Mouse (Mus musculus): Measurements from ENCODE around the gene Rxrb.

Rxrb gene

GRCm38 (mm10) chr17:34039562-34040450 lies 8.2 kb downstream of the Rxrb start:
- CTCF ChIA-PET: interaction anchor here (0.6 kb wide), 1 partner anchor 57 kb away, joined by 7 read pairs; no protein-coding TSS in a partner anchor

- CTCF ChIA-PET: interaction anchor here (0.8 kb wide), 1 partner anchor 11 kb away, joined by 3 read pairs; no protein-coding TSS in a partner anchor
Measured at GRCm38 (mm10) chr17:34045941-34046340, 14.3 kb downstream of the Rxrb start.

- CTCF ChIA-PET: interaction anchor here (0.6 kb wide), 1 partner anchor 22 kb away, joined by 4 read pairs; no protein-coding TSS in a partner anchor
Measured at GRCm38 (mm10) chr17:34047404-34048050, 15.9 kb downstream of the Rxrb start.

DNA sequence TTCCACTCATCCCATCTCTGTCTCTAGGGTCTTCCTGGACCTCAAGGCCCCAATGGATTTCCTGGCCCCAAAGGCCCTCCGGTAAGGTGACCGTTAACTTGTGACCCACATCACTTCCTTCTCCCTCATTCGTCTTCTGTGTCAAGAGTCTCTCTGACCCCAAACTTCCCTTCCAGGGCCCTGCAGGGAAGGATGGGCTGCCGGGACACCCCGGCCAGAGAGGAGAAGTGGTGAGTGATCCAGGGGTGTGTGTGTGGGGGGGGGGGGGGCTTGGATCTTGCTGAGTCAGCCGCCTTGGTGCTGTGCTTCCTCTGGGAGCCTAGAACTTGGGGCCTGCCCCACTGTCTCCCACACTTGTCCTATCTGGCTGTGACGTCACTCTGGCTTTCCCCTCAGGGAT lies 25.6 kb downstream of the Rxrb start:
- CTCF ChIA-PET: no interaction called here

DNA sequence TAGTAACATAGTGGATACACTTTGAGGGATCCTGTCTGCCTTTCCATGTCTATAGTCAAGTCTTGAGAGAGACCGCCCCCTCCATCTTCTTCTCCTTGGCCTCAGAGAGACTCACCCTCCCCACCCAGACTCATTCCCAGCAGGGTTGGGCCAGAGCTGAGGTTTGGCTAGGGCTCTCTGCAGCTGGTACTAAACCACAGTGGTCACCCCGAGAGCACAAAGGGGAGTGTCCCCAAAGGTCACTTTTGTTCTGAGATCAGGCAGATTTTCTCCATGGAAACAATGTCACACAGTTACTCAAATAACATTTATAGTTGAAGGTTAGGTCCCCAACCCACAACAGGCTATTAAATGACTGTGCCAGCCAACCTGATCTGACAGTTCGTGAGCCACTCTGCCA lies 37.3 kb downstream of the Rxrb start:
- CTCF ChIA-PET: no interaction called here

DNA sequence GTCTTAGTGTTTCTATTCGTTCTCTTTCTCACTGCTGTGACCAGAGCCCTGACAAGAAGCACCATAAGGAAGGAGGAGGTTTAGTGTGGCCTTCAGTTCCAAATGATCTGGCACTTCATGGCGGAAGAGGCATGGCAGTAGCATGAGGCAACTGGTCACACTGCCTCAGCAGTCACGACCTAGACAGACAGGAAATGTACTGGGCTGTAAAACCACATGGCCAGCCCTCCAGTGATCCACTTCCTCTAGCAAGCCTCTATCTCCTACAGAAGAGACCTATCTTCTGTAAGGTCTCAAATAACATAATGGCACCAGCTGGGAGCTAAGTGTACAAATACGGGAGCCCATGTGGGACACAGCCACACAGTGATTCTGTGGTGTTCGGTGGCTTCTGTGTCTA lies 40.5 kb downstream of the Rxrb start:
- CTCF ChIA-PET: no interaction called here

- CTCF ChIA-PET: interaction anchor here (0.6 to 1.0 kb wide), 4 partner anchors 31 to 104 kb away, joined by 3 read pairs; no protein-coding TSS in a partner anchor
Measured at GRCm38 (mm10) chr17:34075271-34075670, 43.7 kb downstream of the Rxrb start.

DNA sequence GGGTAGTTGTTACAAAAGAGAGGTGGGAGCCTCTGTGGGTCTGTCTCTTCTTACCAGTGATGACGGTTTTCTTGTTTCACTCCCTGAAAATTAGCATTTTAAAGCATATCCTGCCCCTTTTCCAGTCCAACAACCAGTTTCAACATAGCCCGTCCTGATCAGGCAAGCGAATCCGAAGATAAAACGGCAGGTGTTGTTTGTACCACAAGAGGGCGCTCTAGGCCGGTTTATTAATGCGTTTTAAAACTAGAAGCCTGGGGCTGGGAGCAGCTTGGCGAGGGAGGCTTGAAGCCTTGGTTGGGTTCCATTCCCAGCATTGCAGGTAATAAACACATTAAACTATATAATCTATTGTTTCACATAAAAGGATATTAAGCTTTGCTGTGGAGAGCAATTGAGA lies 45.9 kb downstream of the Rxrb start:
- CTCF ChIA-PET: interaction anchor here (0.5 to 1.3 kb wide), 3 partner anchors 93 to 319 kb away, joined by 4 read pairs; no protein-coding TSS in a partner anchor

DNA sequence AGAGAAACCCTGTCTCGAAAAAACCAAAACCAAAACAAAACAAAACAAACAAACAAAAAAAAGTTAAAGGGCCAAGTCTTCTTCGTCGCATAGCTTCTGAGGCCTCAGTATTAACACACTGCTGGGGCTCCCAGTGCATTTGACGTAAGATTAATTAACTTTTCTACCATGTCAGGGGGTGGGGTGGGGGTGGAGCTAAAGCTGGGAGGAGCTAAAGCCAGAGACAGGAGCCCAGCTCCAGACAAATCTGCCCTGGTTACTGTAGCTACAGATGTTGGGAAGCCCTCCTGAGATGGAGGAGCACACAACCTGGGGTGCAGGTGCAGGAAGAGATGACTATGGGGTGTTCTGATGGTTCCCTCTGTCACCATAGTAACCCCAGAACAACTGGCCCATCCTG lies 46.5 kb downstream of the Rxrb start:
- CTCF ChIA-PET: interaction anchor here (0.6 to 1.3 kb wide), 3 partner anchors 43 to 318 kb away, joined by 4 to 16 read pairs (median 4); no protein-coding TSS in a partner anchor

GRCm38 (mm10) chr17:34079002-34079401 lies 47.4 kb downstream of the Rxrb start:
- CTCF ChIA-PET: interaction anchor here (0.7 to 0.9 kb wide), 2 partner anchors 22 to 105 kb away, joined by 4 to 10 read pairs; no protein-coding TSS in a partner anchor

- CTCF ChIA-PET: interaction anchor here (0.7 to 0.9 kb wide), 2 partner anchors 21 to 104 kb away, joined by 4 to 10 read pairs; no protein-coding TSS in a partner anchor
Measured at GRCm38 (mm10) chr17:34079621-34080020, 48.0 kb downstream of the Rxrb start.

- CTCF ChIA-PET: interaction anchor here (0.6 kb wide), 2 partner anchors 51 to 316 kb away, joined by 3 to 4 read pairs; no protein-coding TSS in a partner anchor
Measured at GRCm38 (mm10) chr17:34083104-34083503, 51.5 kb downstream of the Rxrb start.

DNA sequence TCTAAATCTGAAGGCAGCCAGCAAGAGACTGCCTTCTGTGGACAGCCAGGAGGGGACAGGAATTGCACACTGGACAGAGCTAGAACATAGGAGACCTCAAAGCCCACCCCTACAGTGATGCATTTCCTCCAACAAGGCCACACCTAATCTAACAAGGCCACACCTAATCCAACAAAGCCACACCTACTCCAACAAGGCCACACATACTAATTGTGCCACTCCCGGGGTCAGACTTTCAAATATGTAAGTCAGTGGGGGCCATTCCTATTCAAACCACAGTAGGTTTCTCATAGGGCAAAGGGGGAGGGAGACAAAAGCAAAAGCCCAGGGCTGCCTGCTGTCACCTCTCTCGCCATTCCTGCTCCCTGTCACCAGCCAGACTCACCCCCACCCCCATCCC lies 55.8 kb downstream of the Rxrb start:
- CTCF ChIA-PET: no interaction called here
